Mouse (Mus musculus): ENCODE measurements around the gene Sirt2. TPM values are rescaled to one million over a fixed set of nuclear protein-coding genes. Genes with fewer than 3 reads are reported as not detected.

Sirt2 gene
- polyA plus RNA-seq, 1 experiment: 203 TPM

DNA sequence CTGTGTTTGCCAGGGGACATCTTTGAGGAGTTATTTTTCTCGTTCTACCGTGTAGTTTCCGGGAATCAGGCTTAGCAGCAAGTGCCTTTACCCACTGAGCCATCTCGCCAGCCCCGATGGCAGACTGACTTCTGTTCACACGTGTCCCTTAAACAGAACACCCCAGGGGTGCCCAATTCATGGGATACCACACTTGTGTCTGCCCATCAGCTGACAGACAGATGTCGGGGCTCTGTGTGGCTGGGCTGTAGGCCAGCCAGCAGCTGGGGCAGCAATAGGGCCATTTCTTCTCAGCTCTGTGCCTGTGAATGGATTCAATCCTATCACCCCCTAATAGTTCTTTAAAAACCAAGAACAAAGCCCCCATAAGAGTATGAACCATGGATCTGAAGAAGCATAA is 8.6 kb downstream of the Sirt2 start:
- Histone ChIP-seq H3K4me1 (ENCODE audit: control insufficient read depth, insufficient read depth, low read length) (no peaks in the 10 kb centered on the region; the same call in 1 of the 2 replicates), H3K36me3 (ENCODE audit: control insufficient read depth, insufficient read depth, low read length) (peaks cover 5% of the 10 kb centered on the region), H3K27me3 (ENCODE audit: control insufficient read depth, insufficient read depth, low read length) (no peaks in the 10 kb centered on the region), H3K4me3 (ENCODE audit: control insufficient read depth, low read depth, low read length) (no peak overlapping the region), H3K27ac (ENCODE audit: control insufficient read depth, insufficient read depth, low read depth, low read length) (no peak overlapping the region)
- no peak for TF ChIP-seq CTCF (IDR thresholded peaks at IDR 0.05; ENCODE audit: control insufficient read depth, insufficient read depth, insufficient replicate concordance, low read depth, low read length)
- TF ChIP-seq POLR2A (IDR thresholded peaks at IDR 0.05; ENCODE audit: control insufficient read depth, low read depth, low read length): no peak

DNA sequence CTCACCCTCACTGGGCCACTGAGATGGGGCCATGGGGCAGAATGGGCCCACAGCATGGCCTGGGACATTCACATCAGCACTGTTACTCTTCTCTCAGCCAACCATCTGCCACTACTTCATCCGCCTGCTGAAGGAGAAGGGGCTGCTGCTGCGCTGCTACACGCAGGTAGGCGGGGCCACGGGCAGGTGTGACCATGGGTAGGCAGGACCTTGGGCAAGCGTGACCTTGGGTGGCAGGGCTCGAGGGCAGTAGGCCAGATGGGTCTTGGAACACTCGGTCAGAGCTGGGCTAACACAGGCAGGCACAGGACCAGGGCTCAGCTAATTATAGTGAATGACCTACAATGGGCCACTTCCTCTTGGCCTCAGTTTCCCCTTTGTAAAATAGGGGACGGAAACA is 12.3 kb downstream of the Sirt2 start:
- H3K27me3 ChIP-seq (ENCODE audit: control insufficient read depth, insufficient read depth, low read length): no peaks in the 10 kb centered on the region
- no peak overlapping the region for H3K27ac ChIP-seq (ENCODE audit: control insufficient read depth, insufficient read depth, low read depth, low read length)
- no peak for TF ChIP-seq CTCF (IDR thresholded peaks at IDR 0.05; ENCODE audit: control insufficient read depth, insufficient read depth, insufficient replicate concordance, low read depth, low read length)
- TF ChIP-seq POLR2A (IDR thresholded peaks at IDR 0.05; ENCODE audit: control insufficient read depth, low read depth, low read length): no peak
- no peak overlapping the region for H3K4me3 ChIP-seq (ENCODE audit: control insufficient read depth, low read depth, low read length)
- H3K4me1 ChIP-seq (ENCODE audit: control insufficient read depth, insufficient read depth, low read length): no peaks in the 10 kb centered on the region; the same call in 1 of the 2 replicates
- peaks cover 5% of the 10 kb centered on the region for H3K36me3 ChIP-seq (ENCODE audit: control insufficient read depth, insufficient read depth, low read length)

DNA sequence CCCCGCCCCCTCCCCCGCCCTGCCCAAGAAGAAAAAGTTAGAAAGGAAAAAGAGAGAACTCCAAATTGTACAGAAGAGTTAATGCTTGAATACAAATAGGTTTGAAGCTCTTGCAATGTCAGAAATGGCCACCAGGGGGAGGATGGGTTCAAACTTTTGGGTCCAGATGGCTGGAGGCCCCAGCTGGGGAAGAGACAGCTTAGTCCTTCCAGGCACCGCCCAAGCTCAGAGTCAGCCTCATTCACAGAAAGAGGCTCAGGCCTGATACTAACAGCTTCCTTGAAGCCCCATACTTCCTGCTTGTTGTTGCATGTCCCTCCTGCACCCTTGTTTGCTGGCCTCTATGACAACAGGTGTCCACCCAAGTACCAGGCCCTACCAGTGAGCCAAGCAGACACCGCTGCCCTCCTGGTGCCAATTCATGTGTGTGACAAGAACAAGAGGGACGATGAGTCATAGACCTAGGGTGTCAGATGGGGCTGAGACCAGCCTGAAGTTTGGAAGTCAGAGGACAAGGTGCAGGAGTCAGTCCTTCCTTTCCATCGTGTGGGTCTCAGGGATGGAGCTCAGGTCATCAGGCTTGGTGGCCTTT is 13.6 kb downstream of the Sirt2 start:
- TF ChIP-seq POLR2A (IDR thresholded peaks at IDR 0.05; ENCODE audit: control insufficient read depth, low read depth, low read length) (no peak), CTCF (IDR thresholded peaks at IDR 0.05; ENCODE audit: control insufficient read depth, insufficient read depth, insufficient replicate concordance, low read depth, low read length) (peak; percentile 56; the same call in 1 of the 2 replicates)
- Histone ChIP-seq H3K27ac (ENCODE audit: control insufficient read depth, insufficient read depth, low read depth, low read length) (peak overlapping the region; percentile 35; the same call in 1 of the 2 replicates), H3K27me3 (ENCODE audit: control insufficient read depth, insufficient read depth, low read length) (no peaks in the 10 kb centered on the region), H3K4me3 (ENCODE audit: control insufficient read depth, low read depth, low read length) (no peak overlapping the region), H3K36me3 (ENCODE audit: control insufficient read depth, insufficient read depth, low read length) (peaks cover 5% of the 10 kb centered on the region), H3K4me1 (ENCODE audit: control insufficient read depth, insufficient read depth, low read length) (no peaks in the 10 kb centered on the region; the same call in 1 of the 2 replicates)

DNA sequence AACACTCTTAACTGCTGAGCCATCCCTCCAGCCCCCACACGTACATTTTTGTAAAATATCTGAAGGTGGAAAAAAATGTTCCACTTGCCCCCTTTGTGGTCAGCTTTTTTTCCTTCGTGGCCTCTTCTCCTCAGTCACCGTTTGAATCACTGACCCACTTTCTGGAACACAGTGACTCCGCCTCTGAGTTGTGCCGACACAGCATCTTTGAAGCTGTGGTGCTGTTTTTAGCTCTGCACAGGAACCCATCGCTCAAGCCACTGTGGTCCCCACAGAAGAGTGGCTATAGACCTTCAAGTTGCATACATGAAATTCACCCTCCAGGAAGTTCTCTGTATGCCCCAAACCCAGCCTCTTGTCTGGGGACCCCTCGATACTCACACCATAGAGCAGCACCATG is 14.3 kb downstream of the Sirt2 start:
- H3K27ac ChIP-seq (ENCODE audit: control insufficient read depth, insufficient read depth, low read depth, low read length): no peak overlapping the region
- H3K36me3 ChIP-seq (ENCODE audit: control insufficient read depth, insufficient read depth, low read length): peaks cover 5% of the 10 kb centered on the region
- no peaks in the 10 kb centered on the region for H3K27me3 ChIP-seq (ENCODE audit: control insufficient read depth, insufficient read depth, low read length)
- H3K4me1 ChIP-seq (ENCODE audit: control insufficient read depth, insufficient read depth, low read length): no peaks in the 10 kb centered on the region; the same call in 1 of the 2 replicates
- no peak for TF ChIP-seq CTCF (IDR thresholded peaks at IDR 0.05; ENCODE audit: control insufficient read depth, insufficient read depth, insufficient replicate concordance, low read depth, low read length)
- TF ChIP-seq POLR2A (IDR thresholded peaks at IDR 0.05; ENCODE audit: control insufficient read depth, low read depth, low read length): no peak
- no peak overlapping the region for H3K4me3 ChIP-seq (ENCODE audit: control insufficient read depth, low read depth, low read length)

DNA sequence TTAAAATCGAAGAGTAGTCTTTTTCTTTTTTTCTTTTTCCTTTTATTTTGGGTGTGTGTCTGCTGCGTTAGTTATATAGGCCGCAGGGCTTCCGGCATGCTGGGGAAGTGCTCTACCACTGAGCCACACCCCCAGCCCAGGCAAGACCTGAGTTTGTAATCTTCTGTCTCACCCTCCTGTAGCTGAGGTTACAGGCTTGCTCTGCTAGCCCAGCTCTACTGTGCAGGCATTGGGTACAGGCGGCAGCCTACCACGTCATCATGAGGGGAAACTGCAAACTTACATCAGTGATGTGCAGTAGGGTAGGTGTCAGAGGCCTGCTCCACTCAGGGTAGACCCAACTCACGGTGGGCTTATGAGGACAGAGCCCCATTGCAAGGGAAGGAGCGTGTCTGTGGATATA is 14.7 kb downstream of the Sirt2 start:
- TF ChIP-seq POLR2A (IDR thresholded peaks at IDR 0.05; ENCODE audit: control insufficient read depth, low read depth, low read length) (no peak), CTCF (IDR thresholded peaks at IDR 0.05; ENCODE audit: control insufficient read depth, insufficient read depth, insufficient replicate concordance, low read depth, low read length) (no peak)
- Histone ChIP-seq H3K27me3 (ENCODE audit: control insufficient read depth, insufficient read depth, low read length) (no peaks in the 10 kb centered on the region), H3K4me1 (ENCODE audit: control insufficient read depth, insufficient read depth, low read length) (no peaks in the 10 kb centered on the region; the same call in 1 of the 2 replicates)

DNA sequence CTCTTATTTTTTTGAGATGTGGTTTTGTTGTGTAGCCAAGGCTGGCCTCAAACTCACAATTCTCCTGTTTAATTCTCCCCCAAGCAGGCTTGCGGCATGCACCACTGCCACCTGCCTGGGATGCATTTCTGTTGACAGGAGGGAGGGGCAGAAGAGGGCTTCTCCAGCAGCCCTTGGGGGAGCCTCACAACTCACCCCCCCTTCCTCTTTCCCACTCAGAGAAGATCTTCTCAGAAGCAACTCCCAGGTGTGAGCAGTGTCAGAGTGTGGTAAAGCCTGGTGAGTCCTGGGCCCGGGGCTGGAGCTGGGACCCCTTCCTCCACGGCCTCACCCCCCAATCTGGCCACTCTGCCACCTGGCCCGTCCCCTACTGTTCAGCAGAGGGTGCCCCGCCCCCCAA is 18.6 kb downstream of the Sirt2 start:
- Histone ChIP-seq H3K27me3 (ENCODE audit: control insufficient read depth, insufficient read depth, low read length) (no peaks in the 10 kb centered on the region), H3K36me3 (ENCODE audit: control insufficient read depth, insufficient read depth, low read length) (no peaks in the 10 kb centered on the region; the same call in none of the 2 replicates), H3K4me3 (ENCODE audit: control insufficient read depth, low read depth, low read length) (no peak overlapping the region), H3K4me1 (ENCODE audit: control insufficient read depth, insufficient read depth, low read length) (no peaks in the 10 kb centered on the region), H3K27ac (ENCODE audit: control insufficient read depth, insufficient read depth, low read depth, low read length) (no peak overlapping the region)
- TF ChIP-seq POLR2A (IDR thresholded peaks at IDR 0.05; ENCODE audit: control insufficient read depth, low read depth, low read length) (no peak), CTCF (IDR thresholded peaks at IDR 0.05; ENCODE audit: control insufficient read depth, insufficient read depth, insufficient replicate concordance, low read depth, low read length) (no peak)

More for the DNA sequence above, 14.7 kb downstream of the Sirt2 start:
- H3K27ac ChIP-seq (ENCODE audit: control insufficient read depth, insufficient read depth, low read depth, low read length): no peak overlapping the region
- H3K4me3 ChIP-seq (ENCODE audit: control insufficient read depth, low read depth, low read length): no peak overlapping the region
- peaks cover 5% of the 10 kb centered on the region for H3K36me3 ChIP-seq (ENCODE audit: control insufficient read depth, insufficient read depth, low read length)

DNA sequence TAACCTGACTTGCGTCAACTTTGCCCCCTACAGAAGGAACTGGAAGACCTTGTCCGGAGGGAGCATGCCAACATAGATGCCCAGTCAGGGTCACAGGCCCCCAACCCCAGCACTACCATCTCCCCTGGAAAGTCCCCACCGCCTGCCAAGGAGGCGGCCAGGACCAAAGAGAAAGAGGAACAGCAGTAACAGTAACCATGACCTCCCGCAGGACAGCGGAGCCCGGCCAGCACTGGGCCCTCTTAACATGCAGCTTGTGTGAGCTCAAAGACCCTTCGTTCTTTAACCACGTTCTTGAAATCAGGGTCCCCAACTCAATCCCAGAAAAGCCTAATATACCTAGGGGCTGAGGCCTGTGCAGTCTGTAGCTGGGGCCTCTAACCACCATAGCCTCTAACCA is 21.3 kb downstream of the Sirt2 start:
- no peak for TF ChIP-seq CTCF (IDR thresholded peaks at IDR 0.05; ENCODE audit: control insufficient read depth, insufficient read depth, insufficient replicate concordance, low read depth, low read length)
- no peak for TF ChIP-seq POLR2A (IDR thresholded peaks at IDR 0.05; ENCODE audit: control insufficient read depth, low read depth, low read length)
- no peak overlapping the region for H3K4me3 ChIP-seq (ENCODE audit: control insufficient read depth, low read depth, low read length)

More for the DNA sequence above, 21.3 kb downstream of the Sirt2 start:
- H3K4me1 ChIP-seq (ENCODE audit: control insufficient read depth, insufficient read depth, low read length): no peaks in the 10 kb centered on the region; the same call in 1 of the 2 replicates
- H3K36me3 ChIP-seq (ENCODE audit: control insufficient read depth, insufficient read depth, low read length): no peaks in the 10 kb centered on the region; the same call in 1 of the 2 replicates
- H3K27ac ChIP-seq (ENCODE audit: control insufficient read depth, insufficient read depth, low read depth, low read length): no peak overlapping the region
- no peaks in the 10 kb centered on the region for H3K27me3 ChIP-seq (ENCODE audit: control insufficient read depth, insufficient read depth, low read length)

All from testis, adult 2 months (tissue).